Mouse (Mus musculus) ES-CJ7 (cell line): ENCODE measurements around the gene Baiap2.
A peak's percentile ranks its signal among the peaks of the same experiment; 100 is the strongest.

Source experiments
- DNase-seq: peaks from one replicate; pipeline ENCODE4 v3.0.0; 2011; ENCODE audit warnings: low read depth, low spot score

Baiap2 gene

GRCm38 (mm10) chr11:120041191-120042123 is 98.9 kb downstream of the Baiap2 start:
- no peak for DNase-seq

DNA sequence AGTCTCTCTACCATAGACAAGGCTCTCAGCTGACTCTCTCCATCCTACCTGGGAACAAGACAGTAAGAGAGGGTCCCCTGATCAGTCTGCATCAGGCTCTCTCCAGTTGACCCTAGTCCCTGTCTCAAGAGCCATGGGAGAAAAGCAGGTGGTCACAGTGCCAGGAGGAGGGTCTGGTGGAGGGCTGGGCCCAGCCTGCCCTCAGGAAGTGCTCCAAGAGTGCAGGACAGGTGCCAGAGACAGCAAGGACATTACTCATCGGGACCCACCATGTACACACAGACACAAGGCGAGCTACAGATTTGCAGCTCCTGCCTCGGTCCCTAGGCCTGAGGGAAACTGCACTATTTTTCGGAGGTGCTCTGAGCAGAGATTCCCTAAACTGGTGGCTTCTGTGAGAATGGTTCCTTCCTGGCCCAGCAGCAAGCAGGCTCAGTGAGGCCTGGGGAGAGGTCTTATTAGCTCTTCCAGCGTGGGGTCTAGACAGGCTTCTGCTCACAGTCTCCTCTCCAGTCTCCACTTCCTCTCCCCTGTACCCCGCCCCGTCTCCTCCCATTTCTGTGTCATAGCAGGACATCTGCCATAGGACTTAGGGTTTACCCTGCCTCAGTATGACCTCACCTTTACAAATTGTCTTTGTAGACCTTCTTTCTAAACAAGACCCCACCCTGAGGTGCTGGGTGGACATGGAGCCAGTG is 99.7 kb downstream of the Baiap2 start:
- no peak for DNase-seq

- no peak for DNase-seq
Observed at GRCm38 (mm10) chr11:120045341-120045740, 102.8 kb downstream of the Baiap2 start.

- DNase-seq: no peak
Observed at GRCm38 (mm10) chr11:120045839-120046552, 103.4 kb downstream of the Baiap2 start.

- DNase-seq: no peak
Observed at GRCm38 (mm10) chr11:120046553-120047191, 104.1 kb downstream of the Baiap2 start, which contains the start of gene Aatk. Gene Aatk, minus strand, starts transcription at chr11:120047167.

GRCm38 (mm10) chr11:120047531-120048251 is 105.1 kb downstream of the Baiap2 start:
- DNase-seq: no peak

DNA sequence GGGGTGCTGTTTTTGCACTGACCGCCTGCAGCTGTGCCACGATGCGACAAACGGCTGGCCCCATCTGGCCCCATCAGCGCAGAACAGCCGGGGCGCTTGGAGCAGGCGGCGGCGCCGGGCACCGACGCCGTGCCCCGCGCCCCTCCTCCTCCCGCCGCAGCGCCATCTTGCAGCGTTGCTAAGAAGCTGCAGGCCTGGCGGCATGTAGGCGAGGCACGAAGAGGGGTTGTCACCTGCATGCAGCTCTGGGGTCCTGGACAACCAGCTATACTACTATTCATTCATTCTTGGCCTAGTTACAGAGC is 105.6 kb downstream of the Baiap2 start:
- no peak for DNase-seq

- no peak for DNase-seq
Observed at GRCm38 (mm10) chr11:120049067-120049466, 106.5 kb downstream of the Baiap2 start.

- no peak for DNase-seq
Observed at GRCm38 (mm10) chr11:120051124-120051811, 108.7 kb downstream of the Baiap2 start.

DNA sequence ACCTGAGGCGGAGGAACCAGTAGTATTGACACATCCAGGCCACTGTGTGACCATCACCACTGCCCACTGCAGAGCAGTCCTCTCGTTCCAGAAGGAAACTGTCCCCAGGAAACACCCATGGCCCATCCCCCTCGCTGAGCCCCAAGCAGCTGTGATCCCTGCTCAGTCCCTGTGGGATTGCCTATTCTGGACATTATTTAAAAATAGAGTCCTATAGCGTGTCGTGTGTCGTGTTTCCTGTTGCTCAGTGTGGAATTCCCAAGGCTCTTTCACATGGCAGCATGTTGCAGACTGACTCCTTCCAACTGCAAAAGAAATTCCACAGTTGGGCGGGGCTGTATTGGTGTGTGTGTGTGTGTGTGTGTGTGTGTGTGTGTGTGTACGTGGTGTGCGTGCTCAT is 109.7 kb downstream of the Baiap2 start:
- DNase-seq: no peak

DNA sequence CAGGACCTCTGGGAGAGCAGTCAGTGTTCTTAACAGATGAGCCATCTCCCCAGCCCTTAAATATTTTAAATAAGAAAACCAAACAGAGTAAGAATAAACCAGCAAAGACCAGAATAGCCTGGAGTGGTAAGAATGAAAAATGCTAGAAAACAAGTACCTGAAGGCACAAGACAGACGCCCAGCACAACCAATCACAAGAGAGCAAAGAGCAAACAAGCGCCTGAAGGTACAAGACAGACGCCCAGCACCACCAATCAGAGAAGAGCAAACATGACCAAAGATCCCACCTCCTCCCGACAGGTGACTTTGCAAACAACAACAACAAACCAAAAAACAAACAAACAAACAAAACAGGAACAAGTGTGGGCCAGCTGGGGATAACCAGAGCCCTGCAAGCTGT is 111.3 kb downstream of the Baiap2 start:
- DNase-seq: peak; percentile 76

DNA sequence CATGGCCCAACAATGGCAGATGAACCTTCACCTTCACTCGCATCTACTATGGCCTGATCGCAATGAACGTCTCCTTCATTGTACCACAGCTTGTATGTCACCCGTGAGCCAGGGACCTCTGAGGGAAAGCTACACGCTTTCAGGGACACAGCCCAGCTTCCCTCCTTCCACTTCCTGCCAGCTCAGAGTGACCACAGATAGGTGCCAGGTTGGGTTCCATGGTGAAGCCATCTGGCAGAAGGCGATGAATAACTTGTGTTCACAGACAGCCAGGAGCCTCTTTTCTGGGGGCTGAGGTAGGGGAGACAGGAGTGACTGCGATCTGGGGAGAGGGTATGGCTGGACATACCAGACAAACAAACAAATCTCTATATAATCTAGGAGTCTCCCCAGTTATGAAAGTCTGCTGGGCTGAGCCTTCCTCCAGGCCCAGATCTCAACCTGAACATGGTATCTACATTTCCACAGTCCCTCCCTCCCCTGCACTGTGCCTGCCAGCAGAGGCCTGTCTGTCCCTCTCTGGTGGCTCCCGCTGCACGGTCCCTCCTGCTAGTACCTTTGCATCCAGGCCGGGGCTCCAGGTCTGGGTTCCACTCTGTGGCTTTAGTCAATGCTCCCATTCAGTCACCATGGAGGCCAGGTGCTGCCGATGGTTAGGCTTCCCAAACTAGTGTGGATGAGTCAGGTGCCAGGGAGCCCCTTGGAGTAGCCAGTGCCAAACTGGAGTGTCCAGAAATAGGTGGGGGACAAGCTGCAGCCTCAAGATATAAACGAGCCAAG is 113.6 kb downstream of the Baiap2 start:
- DNase-seq: no peak
